Mouse (Mus musculus): ENCODE measurements around the gene Lpo.

DNA sequence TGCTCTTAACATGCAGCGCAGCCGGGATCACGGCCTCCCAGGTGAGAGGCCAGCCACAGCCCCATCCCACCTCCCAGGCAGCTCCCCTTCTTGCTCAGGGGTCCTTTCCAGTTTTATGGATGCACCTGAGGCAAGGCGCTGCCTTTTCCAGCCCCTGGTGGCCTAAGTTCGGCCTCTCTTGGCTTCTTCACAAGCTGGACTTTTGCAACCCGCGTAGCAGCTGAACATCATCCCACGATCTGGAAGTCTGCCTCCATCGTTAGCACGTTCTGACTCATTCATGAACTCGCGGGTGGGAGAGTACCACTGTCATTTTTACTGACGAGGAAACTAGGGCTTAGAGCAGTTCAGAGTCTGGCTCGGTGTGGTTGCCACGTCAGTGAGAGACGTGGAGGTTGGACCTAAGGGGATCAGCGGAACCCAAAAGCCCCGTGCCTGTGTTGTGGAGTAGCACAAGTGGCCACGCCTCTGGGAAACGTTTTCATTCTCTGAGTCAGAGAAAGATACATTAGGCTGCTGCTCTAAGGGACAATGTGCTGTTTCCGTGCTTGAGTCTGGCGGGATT is 26.3 kb downstream of the Lpo start:
- TF ChIP-seq CTCF (IDR thresholded peaks at IDR 0.05; ENCODE audit: extremely low read depth, insufficient read length, insufficient replicate concordance, low read depth, low read length), result no peak
- no peak for TF ChIP-seq POLR2A (IDR thresholded peaks at IDR 0.05; ENCODE audit: low read depth, low read length)

All from small intestine, adult 2 months (tissue).